Mouse (Mus musculus): Measurements from ENCODE around the gene Gbp3.

Gene Gbp3

GRCm38 (mm10) chr3:142590431-142591067 lies 30.7 kb downstream of the Gbp3 start:
- DNase-seq: peak; percentile 19 to 36

- no peak for DNase-seq
Measured at GRCm38 (mm10) chr3:142594547-142594946, 34.7 kb downstream of the Gbp3 start, which contains the start of gene Gbp2b. Gbp2b (plus strand) TSS chr3:142594847.

- no peak for DNase-seq
Measured at GRCm38 (mm10) chr3:142597923-142598322, 38.1 kb downstream of the Gbp3 start.

GRCm38 (mm10) chr3:142601675-142602074 lies 41.8 kb downstream of the Gbp3 start:
- no peak for DNase-seq

- peak; percentile 63 to 73 for DNase-seq
Measured at GRCm38 (mm10) chr3:142618658-142619057, 58.8 kb downstream of the Gbp3 start.

GRCm38 (mm10) chr3:142619606-142620005 lies 59.8 kb downstream of the Gbp3 start:
- peak; percentile 24 to 26 for DNase-seq

GRCm38 (mm10) chr3:142620111-142620955 lies 60.5 kb downstream of the Gbp3 start, which contains the start of gene Gbp2:
Gbp2 (plus strand) TSS chr3:142620602.
- peak; percentile 42 to 49 for DNase-seq

GRCm38 (mm10) chr3:142620956-142621562 lies 61.2 kb downstream of the Gbp3 start:
- DNase-seq: peak; percentile 42 to 49
